Mouse (Mus musculus) activated CD4-positive, CD25-positive, alpha-beta regulatory T cell, adult 4 months (primary cell): ENCODE measurements around the gene Tnrc6c. TPM values are rescaled to one million over a fixed set of nuclear protein-coding genes. Genes with fewer than 3 reads are reported as not detected.
A peak's percentile ranks its signal among the peaks of the same experiment; 100 is the strongest.
"Not testable (repeated sequence)": the region's sequence is repeated elsewhere in the genome, so short reads cannot be mapped to it uniquely, and the experiment has no call there.

Source experiments
- ATAC-seq: one replicate; pipeline ENCODE4 v1.8.0; 2017
- polyA plus RNA-seq, 2 experiments: library from polyadenylated mRNA; unstranded; fragments of 100-300 nt; shearing (Covaris generic); gene quantifications; one replicate each; pipeline ENCODE4 v1.2.1; 2017

The Tnrc6c gene
- polyA plus RNA-seq, 2 experiments from 2014 or later = 14.3 to 16.8 TPM

- ATAC-seq = peak; percentile 74
Observed at GRCm38 (mm10) chr11:117772352-117772751, 118.3 kb downstream of the Tnrc6c start.

DNA sequence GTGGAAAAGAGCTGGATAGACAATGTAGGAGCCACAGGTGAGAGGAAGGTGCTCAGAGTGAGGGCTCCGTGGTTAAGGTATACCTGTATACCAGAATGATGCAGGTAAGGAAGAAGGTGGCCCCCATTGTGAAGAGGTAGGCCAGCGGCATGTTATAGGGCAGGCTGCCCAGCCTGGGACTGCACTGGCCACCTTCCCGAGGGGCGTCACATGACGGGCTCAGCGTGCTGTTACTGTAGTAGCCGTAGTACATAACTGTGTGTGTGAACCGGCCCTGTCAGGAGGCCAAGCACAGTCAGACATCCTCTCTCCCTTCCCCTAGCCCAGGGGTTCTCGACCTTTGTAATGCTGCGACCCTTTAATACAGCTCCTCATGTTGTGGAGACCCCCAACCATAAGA lies 120.8 kb downstream of the Tnrc6c start:
- ATAC-seq = no peak

DNA sequence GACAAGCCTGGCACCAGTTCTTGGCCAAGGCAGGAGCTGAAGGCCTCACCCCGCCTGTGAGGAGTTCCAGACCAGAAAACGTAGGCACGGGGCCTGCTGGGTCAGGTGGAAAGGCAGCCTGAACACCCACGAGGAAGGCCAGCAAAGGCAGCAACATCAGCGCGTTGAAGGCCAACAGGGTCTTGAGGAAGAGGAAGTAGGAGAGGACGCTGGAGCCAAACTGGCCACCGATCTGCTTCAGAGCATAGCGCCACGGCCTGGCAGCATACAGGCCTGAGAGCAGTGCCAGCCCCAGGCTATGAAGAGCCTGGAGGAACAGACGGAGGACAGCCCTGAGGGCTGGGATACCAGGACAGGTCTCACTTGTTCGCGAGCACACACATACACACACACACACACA lies 121.5 kb downstream of the Tnrc6c start:
- ATAC-seq = no peak

- ATAC-seq = no peak
Observed at GRCm38 (mm10) chr11:117776085-117776792, 122.2 kb downstream of the Tnrc6c start.

GRCm38 (mm10) chr11:117777111-117777510 lies 123.0 kb downstream of the Tnrc6c start:
- peak; percentile 38 for ATAC-seq

- no peak for ATAC-seq
Observed at GRCm38 (mm10) chr11:117778031-117778430, 123.9 kb downstream of the Tnrc6c start.

DNA sequence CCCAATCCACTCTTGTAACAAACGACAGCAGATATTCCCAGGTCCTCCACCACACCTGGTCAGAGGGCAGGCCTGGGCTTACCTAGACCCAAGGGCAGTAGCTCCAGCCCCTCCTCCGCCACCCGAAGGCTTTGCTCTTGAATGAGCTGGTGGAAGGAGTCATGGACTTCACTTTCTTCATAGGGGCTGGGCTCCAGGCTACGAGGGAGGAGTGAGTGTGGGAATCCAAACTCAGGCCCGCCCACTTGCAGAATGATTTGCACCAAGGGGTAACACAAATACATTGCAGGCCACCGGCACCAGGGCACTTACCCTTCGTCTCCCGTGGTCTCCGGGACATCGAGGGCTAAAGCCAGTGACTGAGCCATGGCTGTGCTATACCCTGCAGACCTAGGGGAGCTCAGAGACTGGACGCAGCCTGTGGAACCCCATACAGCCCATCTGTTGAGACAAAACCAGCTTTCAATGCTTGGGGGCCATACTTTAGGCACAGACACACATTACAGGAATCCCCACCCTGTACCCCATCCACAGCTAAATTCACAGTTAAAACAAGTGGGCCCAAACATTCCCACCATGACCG lies 124.9 kb downstream of the Tnrc6c start:
- ATAC-seq = no peak

- no peak for ATAC-seq
Observed at GRCm38 (mm10) chr11:117779434-117780198, 125.5 kb downstream of the Tnrc6c start.

DNA sequence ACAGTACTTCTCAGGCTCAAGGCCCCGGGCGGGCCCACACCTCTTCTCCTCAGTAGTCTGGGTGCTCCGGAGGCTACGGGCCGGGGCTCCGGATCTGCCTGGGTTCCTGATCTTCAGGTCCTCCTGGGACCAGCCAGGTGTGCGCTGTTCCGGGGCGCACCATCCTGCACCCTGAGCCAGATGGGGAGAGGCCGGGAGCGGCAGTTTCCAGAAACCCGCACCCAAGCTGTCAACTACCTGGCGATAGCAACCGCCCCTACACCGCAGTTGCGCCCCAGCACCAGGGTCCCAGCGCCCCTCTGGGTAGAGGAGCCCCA lies 126.1 kb downstream of the Tnrc6c start:
- ATAC-seq = no peak

DNA sequence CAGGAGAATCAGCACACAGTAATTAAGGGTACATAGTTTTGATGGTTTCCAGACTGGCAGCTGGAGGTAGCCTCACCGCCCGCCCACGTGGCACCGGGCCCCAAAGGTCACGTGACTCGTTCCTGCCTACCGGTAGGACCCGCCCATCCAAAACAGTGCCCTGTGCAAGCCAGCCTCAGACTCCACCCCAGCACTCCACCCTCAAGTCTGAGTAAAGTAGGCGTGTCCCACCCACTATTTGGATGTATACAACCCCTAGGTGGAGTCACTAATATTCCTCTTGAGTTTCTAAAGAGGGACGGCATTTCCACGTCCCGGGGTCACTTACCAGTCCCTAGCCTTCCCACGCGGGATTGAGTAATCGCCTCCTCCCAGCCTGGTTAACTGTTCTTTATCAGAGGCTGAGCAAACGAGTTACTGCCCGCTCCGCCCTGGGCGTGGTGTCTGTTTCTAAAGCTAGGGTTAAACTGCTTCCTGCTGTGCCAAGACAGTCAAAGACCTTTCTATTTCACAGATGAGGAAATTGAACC lies 126.6 kb downstream of the Tnrc6c start:
- peak; percentile 69 for ATAC-seq

DNA sequence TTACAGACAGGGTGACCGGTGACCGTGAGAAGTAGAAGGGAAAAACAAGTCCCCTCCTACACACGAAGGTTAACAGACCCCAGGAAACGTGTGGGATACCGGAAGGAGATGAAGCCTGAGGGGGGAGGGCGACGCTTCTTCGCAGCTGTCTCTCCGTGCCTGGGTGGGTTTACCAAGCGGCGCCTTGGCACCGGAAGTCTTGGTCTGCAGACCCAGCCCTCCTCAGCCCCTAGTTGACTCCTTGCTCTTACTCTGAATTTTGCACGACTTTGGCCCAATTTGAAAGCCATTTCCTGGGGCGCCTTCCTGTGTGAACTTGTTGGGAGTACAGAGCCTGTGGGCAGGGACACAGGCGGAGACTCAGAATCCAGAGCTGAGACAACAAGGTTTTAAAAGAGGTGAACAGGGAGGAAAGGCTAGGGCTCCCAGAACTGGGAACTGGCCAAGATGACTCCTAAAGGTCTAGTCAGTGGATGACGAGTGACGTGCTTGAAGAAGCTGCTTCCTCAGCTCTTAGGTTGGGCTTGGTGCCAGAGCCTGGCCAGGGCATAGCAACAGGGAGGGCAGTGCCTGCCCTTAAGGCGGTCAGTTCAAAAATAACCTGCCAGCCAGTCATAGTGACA lies 127.2 kb downstream of the Tnrc6c start:
- ATAC-seq = peak; percentile 26

- ATAC-seq = peak; percentile 30
Observed at GRCm38 (mm10) chr11:117781993-117782704, 128.1 kb downstream of the Tnrc6c start, which contains the start of the genes Tmc8 and Tmc6. TSS of gene Tmc8 (plus strand) at chr11:117782076. TSS of gene Tmc6 (minus strand) at chr11:117782198.

DNA sequence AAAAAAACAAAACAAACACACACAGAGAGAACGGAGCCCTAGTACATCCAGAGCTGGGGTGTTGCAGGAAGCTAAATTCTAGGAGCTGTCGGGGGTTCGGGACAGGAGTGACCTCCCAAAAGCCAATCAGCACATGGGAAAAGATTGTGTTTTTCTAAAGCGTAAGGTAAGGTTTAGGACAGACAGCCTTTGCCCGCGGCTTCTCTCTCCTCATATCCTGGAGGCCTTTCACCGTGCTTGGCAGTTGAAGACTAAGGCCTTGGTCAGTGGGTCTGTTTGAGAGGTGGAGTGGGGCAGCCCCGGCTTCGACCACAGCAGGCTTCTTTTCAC lies 128.6 kb downstream of the Tnrc6c start:
- no peak for ATAC-seq

DNA sequence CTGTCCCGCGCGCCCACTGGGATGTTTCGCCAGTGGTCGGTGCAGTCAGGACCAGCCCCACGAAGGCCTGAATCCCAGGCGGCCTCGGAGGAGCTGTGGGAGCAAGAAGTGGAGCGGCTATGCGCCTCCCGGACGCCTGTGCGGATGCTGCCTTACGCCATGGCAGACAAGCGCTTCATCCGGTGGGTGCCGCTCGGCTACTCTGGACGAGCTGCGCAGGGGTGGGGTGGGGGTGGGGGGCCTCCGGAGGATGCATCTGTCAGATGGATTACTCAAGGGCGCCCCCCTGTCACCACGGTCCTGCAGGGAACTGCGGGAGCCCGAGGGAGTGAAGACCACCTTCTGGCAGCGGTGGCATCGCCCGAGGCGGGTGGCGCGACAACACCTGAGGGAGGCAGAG lies 129.0 kb downstream of the Tnrc6c start:
- no peak for ATAC-seq

GRCm38 (mm10) chr11:117783683-117784309 lies 129.7 kb downstream of the Tnrc6c start:
- ATAC-seq = no peak

GRCm38 (mm10) chr11:117786294-117786693 lies 132.2 kb downstream of the Tnrc6c start:
- no peak for ATAC-seq

DNA sequence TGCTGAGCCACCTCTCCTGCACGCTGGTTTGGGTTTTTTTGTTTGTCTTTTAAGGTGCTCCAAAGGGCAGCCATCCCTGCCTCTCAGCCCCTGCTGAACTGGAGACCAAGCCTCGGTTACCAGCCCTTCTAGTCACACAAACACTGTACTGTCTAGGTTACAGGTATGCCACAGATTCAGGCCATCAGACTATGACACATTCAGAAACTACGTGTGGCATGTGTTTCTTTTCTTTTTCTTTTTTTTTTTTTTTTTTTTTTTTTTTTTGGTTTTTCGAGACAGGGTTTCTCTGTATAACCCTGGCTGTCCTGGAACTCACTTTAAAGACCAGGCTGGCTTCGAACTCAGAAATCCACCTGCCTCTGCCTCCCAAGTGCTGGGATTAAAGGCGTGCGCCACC lies 134.4 kb downstream of the Tnrc6c start:
- ATAC-seq = not testable (repeated sequence)

DNA sequence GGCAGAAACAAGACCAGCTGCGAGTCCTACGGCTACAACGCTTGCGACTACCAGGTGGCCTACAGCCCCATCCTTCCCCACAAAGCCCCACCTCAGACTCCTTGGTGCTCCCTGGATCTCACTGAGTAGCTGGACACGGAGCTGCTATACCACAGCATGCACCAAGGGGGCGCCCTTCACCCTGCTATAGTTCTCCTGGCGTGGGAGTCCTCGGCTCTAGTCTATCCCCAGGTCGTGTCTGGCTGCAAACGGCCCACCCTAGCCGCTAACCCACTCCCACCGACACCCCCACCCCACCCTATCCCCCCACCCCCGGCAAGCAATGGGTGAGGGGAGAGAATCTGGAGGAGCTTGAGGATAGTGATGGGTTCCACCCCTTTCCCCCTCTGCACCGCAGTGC lies 136.2 kb downstream of the Tnrc6c start:
- no peak for ATAC-seq

DNA sequence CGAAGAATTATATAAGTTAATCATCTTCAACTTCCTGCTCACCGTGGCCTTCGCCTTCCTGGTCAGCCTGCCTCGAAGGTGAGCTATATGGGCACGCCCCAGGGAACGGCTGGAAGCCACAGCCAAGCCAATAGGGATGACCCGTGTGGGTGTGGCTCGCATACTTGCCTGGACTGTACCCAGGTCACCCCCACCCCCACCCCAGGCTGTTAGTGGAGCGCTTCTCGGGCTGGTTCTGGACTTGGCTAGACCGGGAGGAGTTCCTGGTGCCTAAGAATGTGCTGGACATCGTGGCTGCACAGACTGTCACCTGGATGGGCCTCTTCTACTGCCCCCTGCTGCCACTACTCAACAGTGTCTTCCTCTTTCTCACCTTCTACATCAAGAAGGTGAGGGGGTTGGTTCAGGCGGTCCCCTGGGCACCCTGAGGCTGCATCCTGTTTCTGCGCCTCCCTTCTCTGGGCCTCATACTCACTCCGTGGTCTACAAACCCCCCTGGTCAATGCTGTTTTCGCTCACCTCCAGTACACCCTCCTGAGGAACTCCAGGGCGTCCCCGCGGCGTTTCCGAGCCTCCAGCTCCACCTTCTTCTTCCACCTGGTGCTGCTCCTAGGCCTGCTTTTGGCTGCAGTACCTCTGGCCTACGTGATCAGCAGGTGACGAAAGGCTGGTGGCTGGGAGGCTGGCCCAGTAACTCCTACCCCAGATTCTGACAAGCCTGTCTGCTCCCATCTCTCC lies 136.8 kb downstream of the Tnrc6c start:
- no peak for ATAC-seq

DNA sequence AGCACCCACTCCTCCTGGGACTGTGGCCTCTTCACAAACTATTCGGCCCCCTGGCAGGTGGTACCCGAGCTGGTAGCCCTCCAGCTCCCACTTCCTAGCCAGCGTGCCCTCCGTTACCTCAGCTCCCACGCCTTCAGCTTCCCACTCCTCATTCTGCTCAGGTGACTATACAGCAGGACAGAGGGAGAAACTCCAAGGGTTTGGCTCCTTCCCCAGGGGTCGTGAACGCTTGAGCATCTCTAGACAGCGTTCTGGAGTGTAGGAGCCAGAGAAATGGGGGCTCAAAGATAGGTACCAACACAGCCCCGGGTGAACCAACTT lies 137.3 kb downstream of the Tnrc6c start:
- no peak for ATAC-seq

GRCm38 (mm10) chr11:117792281-117792888 lies 138.3 kb downstream of the Tnrc6c start:
- no peak for ATAC-seq
